8 mouse cellular contexts compared by ENCODE assay signal in genomic region chr7:73628071-73628470, GRCm38 (mm10).
A peak's percentile ranks its signal among the peaks of the same experiment; 100 is the strongest.
DNase-seq lines count a peak whose midpoint lies in the region; ATAC-seq and TF ChIP-seq lines count a peak whose summit lies in the region.

No protein-coding gene starts in this region.

- no peak overlapping the region for H3K4me2 ChIP-seq in forebrain, postnatal 0 days (ENCODE audit: low read depth)
- no peak overlapping the region for H3K4me2 ChIP-seq in neural tube, embryonic 15.5 days

- H3K36me3 ChIP-seq in forebrain, postnatal 0 days (ENCODE audit: insufficient read depth), result no peaks in the 10 kb centered on the region
- H3K36me3 ChIP-seq in neural tube, embryonic 15.5 days, result no peaks in the 10 kb centered on the region

- DNase-seq in MEL-GATA-1-ER (ENCODE audit: extremely low read depth, low read depth), result peak; percentile 81
- peak; percentile 77 for DNase-seq in cerebellum, adult 11-12 months
- DNase-seq in forebrain, postnatal 0 days, result peak; percentile 90
- peak; percentile 53 to 71 for DNase-seq in heart, postnatal 36 days
- peak; percentile 53 to 86 for DNase-seq in layer of hippocampus, adult 18-20 months (ENCODE audit: low spot score in 2 of 2)
- peak; percentile 71 to 86 for DNase-seq in lung, adult 18-20 months
- peak; percentile 70 to 82 for DNase-seq in thymus, postnatal 10 days (ENCODE audit: low spot score in 2 of 2)

- peak; percentile 94 for ATAC-seq in forebrain, postnatal 0 days
- peak; percentile 86 for ATAC-seq in neural tube, embryonic 15.5 days (ENCODE audit: low FRiP score)

- H3K4me3 ChIP-seq in forebrain, postnatal 0 days (ENCODE audit: low read depth, low read length), result no peak overlapping the region
- no peak overlapping the region for H3K4me3 ChIP-seq in neural tube, embryonic 15.5 days (replicated peaks)

- peak; percentile 94 for TF ChIP-seq CTCF in forebrain, postnatal 0 days (IDR thresholded peaks at IDR 0.05; ENCODE audit: low read depth)

- no peak overlapping the region for H3K9ac ChIP-seq in forebrain, postnatal 0 days
- H3K9ac ChIP-seq in neural tube, embryonic 15.5 days (replicated peaks), result no peak overlapping the region

- no peaks in the 10 kb centered on the region for H3K27me3 ChIP-seq in forebrain, postnatal 0 days (ENCODE audit: insufficient read depth, low read length)
- no peaks in the 10 kb centered on the region for H3K27me3 ChIP-seq in neural tube, embryonic 15.5 days (replicated peaks)

- intact Hi-C loops in heart, postnatal 36 days (cut with DNase I), result loop anchor here (1.0 to 10.0 kb wide), 4 partner anchors 104 to 1226 kb away; no protein-coding TSS in a partner anchor

- H3K27ac ChIP-seq in forebrain, postnatal 0 days (ENCODE audit: low read depth, low read length), result peak overlapping the region; percentile 23; the same call in 1 of the 2 replicates
- no peak overlapping the region for H3K27ac ChIP-seq in neural tube, embryonic 15.5 days (replicated peaks)

- under 1% methylated on average over 6 of the region's 6 CpGs for WGBS in forebrain, postnatal 0 days
- 0% methylated on average over 6 of the region's 6 CpGs for WGBS in neural tube, embryonic 15.5 days

- no peaks in the 10 kb centered on the region for H3K9me3 ChIP-seq in forebrain, postnatal 0 days (ENCODE audit: low read length)
- no peaks in the 10 kb centered on the region for H3K9me3 ChIP-seq in neural tube, embryonic 15.5 days (replicated peaks)

- H3K4me1 ChIP-seq in forebrain, postnatal 0 days (ENCODE audit: insufficient read depth), result no peaks in the 10 kb centered on the region
- 0 out of 2 replicates have a peak, but pooled peaks cover 9% of the 10 kb centered on the region for H3K4me1 ChIP-seq in neural tube, embryonic 15.5 days
